Mouse (Mus musculus): Measurements from ENCODE around the gene Bmp6. TPM values are rescaled to one million over a fixed set of nuclear protein-coding genes. Genes with fewer than 3 reads are reported as not detected.

Gene Bmp6
- polyA plus RNA-seq, 1 experiment: 9.4 TPM

DNA sequence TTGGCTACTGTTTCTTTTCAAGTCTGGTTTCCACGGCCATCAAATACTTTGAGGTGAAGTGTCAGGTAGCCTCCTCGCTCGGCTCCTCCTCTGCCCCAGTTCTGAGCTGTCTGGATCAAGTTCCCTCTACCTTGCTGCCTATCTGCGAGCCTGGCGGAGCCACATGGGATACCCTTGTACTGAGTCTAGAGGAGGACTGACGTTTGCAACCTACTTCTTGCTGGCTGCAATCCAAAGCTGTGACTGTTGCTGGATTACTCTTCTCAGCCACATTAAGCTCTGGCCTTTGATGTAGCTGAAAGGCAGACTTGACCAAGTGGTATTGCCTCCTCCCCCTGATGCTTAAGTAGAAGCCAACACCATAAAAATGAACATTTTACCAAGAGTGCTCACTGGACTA, 31.2 kb downstream of the Bmp6 start:
- no peak for DNase-seq (ENCODE audit: low read depth in 1 of 2, low spot score in 2 of 2)
- Histone ChIP-seq H3K27me3 (ENCODE audit: control insufficient read depth, insufficient read depth, low read length) (no peaks in the 10 kb centered on the region), H3K4me1 (ENCODE audit: control insufficient read depth, insufficient read depth, insufficient read length) (no peaks in the 10 kb centered on the region), H3K27ac (ENCODE audit: insufficient read depth, low read length) (no peak overlapping the region), H3K4me3 (ENCODE audit: extremely low read depth, insufficient read depth, insufficient read length) (no peak overlapping the region), H3K36me3 (ENCODE audit: control insufficient read depth, insufficient read depth, low read length) (no peaks in the 10 kb centered on the region)
- WGBS: 81% methylated on average over 6 of the region's 6 CpGs
- TF ChIP-seq POLR2A (IDR thresholded peaks at IDR 0.05; ENCODE audit: low read depth, low read length) (no peak), CTCF (IDR thresholded peaks at IDR 0.05; ENCODE audit: extremely low read depth, insufficient read depth, insufficient read length, insufficient replicate concordance) (no peak)

- Histone ChIP-seq H3K27me3 (ENCODE audit: control insufficient read depth, insufficient read depth, low read length) (no peaks in the 10 kb centered on the region), H3K4me3 (ENCODE audit: extremely low read depth, insufficient read depth, insufficient read length) (no peak overlapping the region), H3K36me3 (ENCODE audit: control insufficient read depth, insufficient read depth, low read length) (no peaks in the 10 kb centered on the region), H3K4me1 (ENCODE audit: control insufficient read depth, insufficient read depth, insufficient read length) (no peaks in the 10 kb centered on the region), H3K27ac (ENCODE audit: insufficient read depth, low read length) (no peak overlapping the region)
- TF ChIP-seq CTCF (IDR thresholded peaks at IDR 0.05; ENCODE audit: extremely low read depth, insufficient read depth, insufficient read length, insufficient replicate concordance): no peak
- no peak for TF ChIP-seq POLR2A (IDR thresholded peaks at IDR 0.05; ENCODE audit: low read depth, low read length)
- no peak for DNase-seq (ENCODE audit: low read depth in 1 of 2, low spot score in 2 of 2)
- 88% methylated on average over 9 of the region's 9 CpGs for WGBS
Observed at GRCm38 (mm10) chr13:38377355-38377754, 32.4 kb downstream of the Bmp6 start.

GRCm38 (mm10) chr13:38379806-38380205, 34.9 kb downstream of the Bmp6 start:
- H3K4me3 ChIP-seq (ENCODE audit: extremely low read depth, insufficient read depth, insufficient read length): no peak overlapping the region
- no peaks in the 10 kb centered on the region for H3K27me3 ChIP-seq (ENCODE audit: control insufficient read depth, insufficient read depth, low read length)
- 93% methylated on average over 5 of the region's 5 CpGs for WGBS
- TF ChIP-seq CTCF (IDR thresholded peaks at IDR 0.05; ENCODE audit: extremely low read depth, insufficient read depth, insufficient read length, insufficient replicate concordance) (no peak), POLR2A (IDR thresholded peaks at IDR 0.05; ENCODE audit: low read depth, low read length) (no peak)
- H3K27ac ChIP-seq (ENCODE audit: insufficient read depth, low read length): no peak overlapping the region
- H3K4me1 ChIP-seq (ENCODE audit: control insufficient read depth, insufficient read depth, insufficient read length): no peaks in the 10 kb centered on the region
- H3K36me3 ChIP-seq (ENCODE audit: control insufficient read depth, insufficient read depth, low read length): no peaks in the 10 kb centered on the region
- no peak for DNase-seq (ENCODE audit: low read depth in 1 of 2, low spot score in 2 of 2)

- WGBS: 90% methylated on average over 3 of the region's 3 CpGs
- Histone ChIP-seq H3K4me3 (ENCODE audit: extremely low read depth, insufficient read depth, insufficient read length) (no peak overlapping the region), H3K27me3 (ENCODE audit: control insufficient read depth, insufficient read depth, low read length) (no peaks in the 10 kb centered on the region), H3K4me1 (ENCODE audit: control insufficient read depth, insufficient read depth, insufficient read length) (no peaks in the 10 kb centered on the region), H3K27ac (ENCODE audit: insufficient read depth, low read length) (no peak overlapping the region), H3K36me3 (ENCODE audit: control insufficient read depth, insufficient read depth, low read length) (no peaks in the 10 kb centered on the region)
- DNase-seq (ENCODE audit: low read depth in 1 of 2, low spot score in 2 of 2): no peak
- no peak for TF ChIP-seq CTCF (IDR thresholded peaks at IDR 0.05; ENCODE audit: extremely low read depth, insufficient read depth, insufficient read length, insufficient replicate concordance)
- TF ChIP-seq POLR2A (IDR thresholded peaks at IDR 0.05; ENCODE audit: low read depth, low read length): no peak
Observed at GRCm38 (mm10) chr13:38386035-38386559, 41.2 kb downstream of the Bmp6 start.

GRCm38 (mm10) chr13:38387453-38388040, 42.6 kb downstream of the Bmp6 start:
- TF ChIP-seq POLR2A (IDR thresholded peaks at IDR 0.05; ENCODE audit: low read depth, low read length) (no peak), CTCF (IDR thresholded peaks at IDR 0.05; ENCODE audit: extremely low read depth, insufficient read depth, insufficient read length, insufficient replicate concordance) (no peak)
- no peak overlapping the region for H3K4me3 ChIP-seq (ENCODE audit: extremely low read depth, insufficient read depth, insufficient read length)
- WGBS: 90% methylated on average over 4 of the region's 4 CpGs
- no peaks in the 10 kb centered on the region for H3K4me1 ChIP-seq (ENCODE audit: control insufficient read depth, insufficient read depth, insufficient read length)
- no peaks in the 10 kb centered on the region for H3K27me3 ChIP-seq (ENCODE audit: control insufficient read depth, insufficient read depth, low read length)
- no peak for DNase-seq (ENCODE audit: low read depth in 1 of 2, low spot score in 2 of 2)
- no peak overlapping the region for H3K27ac ChIP-seq (ENCODE audit: insufficient read depth, low read length)
- H3K36me3 ChIP-seq (ENCODE audit: control insufficient read depth, insufficient read depth, low read length): no peaks in the 10 kb centered on the region

DNA sequence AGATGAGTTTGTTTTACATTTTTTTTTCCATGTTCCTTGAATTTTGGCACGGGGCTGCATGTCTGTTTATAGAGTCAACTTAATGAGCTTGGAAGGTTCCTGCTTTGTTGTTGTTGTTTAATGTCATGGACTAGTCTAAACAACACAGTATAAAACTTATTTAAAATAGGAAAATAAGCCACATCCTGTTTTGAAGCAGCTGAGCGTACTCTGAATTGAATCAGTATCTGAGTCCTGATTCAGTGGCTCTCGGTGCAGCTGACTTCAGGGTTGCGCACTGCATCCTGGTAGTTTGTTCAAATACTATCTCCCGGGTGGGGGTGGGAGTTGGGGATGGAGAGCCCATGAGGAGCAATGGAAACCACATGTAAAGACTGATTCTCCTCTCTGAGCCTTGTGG, 48.5 kb downstream of the Bmp6 start:
- H3K27ac ChIP-seq (ENCODE audit: insufficient read depth, low read length): no peak overlapping the region
- TF ChIP-seq POLR2A (IDR thresholded peaks at IDR 0.05; ENCODE audit: low read depth, low read length): no peak
- no peak for TF ChIP-seq CTCF (IDR thresholded peaks at IDR 0.05; ENCODE audit: extremely low read depth, insufficient read depth, insufficient read length, insufficient replicate concordance)
- DNase-seq (ENCODE audit: low read depth in 1 of 2, low spot score in 2 of 2): no peak
- no peaks in the 10 kb centered on the region for H3K4me1 ChIP-seq (ENCODE audit: control insufficient read depth, insufficient read depth, insufficient read length)
- no peaks in the 10 kb centered on the region for H3K27me3 ChIP-seq (ENCODE audit: control insufficient read depth, insufficient read depth, low read length)
- no peaks in the 10 kb centered on the region for H3K36me3 ChIP-seq (ENCODE audit: control insufficient read depth, insufficient read depth, low read length)
- WGBS: 76% methylated on average over 5 of the region's 5 CpGs
- no peak overlapping the region for H3K4me3 ChIP-seq (ENCODE audit: extremely low read depth, insufficient read depth, insufficient read length)

GRCm38 (mm10) chr13:38395026-38395425, 50.1 kb downstream of the Bmp6 start:
- Histone ChIP-seq H3K4me3 (ENCODE audit: extremely low read depth, insufficient read depth, insufficient read length) (no peak overlapping the region), H3K27ac (ENCODE audit: insufficient read depth, low read length) (no peak overlapping the region), H3K27me3 (ENCODE audit: control insufficient read depth, insufficient read depth, low read length) (no peaks in the 10 kb centered on the region), H3K36me3 (ENCODE audit: control insufficient read depth, insufficient read depth, low read length) (no peaks in the 10 kb centered on the region), H3K4me1 (ENCODE audit: control insufficient read depth, insufficient read depth, insufficient read length) (no peaks in the 10 kb centered on the region)
- no peak for DNase-seq (ENCODE audit: low read depth in 1 of 2, low spot score in 2 of 2)
- WGBS: 90% methylated on average over 4 of the region's 4 CpGs
- no peak for TF ChIP-seq CTCF (IDR thresholded peaks at IDR 0.05; ENCODE audit: extremely low read depth, insufficient read depth, insufficient read length, insufficient replicate concordance)
